Mouse (Mus musculus) splenic B cell, adult 2 months (primary cell): ENCODE measurements around the gene Mknk1.
A peak's percentile ranks its signal among the peaks of the same experiment; 100 is the strongest.

ENCODE experiments used
- DNase-seq: peaks from one replicate; pipeline ENCODE4 v3.0.0-alpha.2; 2011; ENCODE audit warnings: low read depth, low spot score
- H3K27me3 ChIP-seq: 2 replicates; pipeline ENCODE4 v1.6.1; 2012; ENCODE audit warnings: mild to moderate bottlenecking, low read length, moderate library complexity, mixed read lengths; ENCODE audit not compliant: control insufficient read depth, poor library complexity, insufficient read depth, severe bottlenecking
- H3K36me3 ChIP-seq: 2 replicates; pipeline ENCODE4 v1.6.1; 2012; ENCODE audit warnings: mild to moderate bottlenecking, low read length, moderate library complexity, mixed read lengths; ENCODE audit not compliant: control insufficient read depth, poor library complexity, insufficient read depth, severe bottlenecking

The Mknk1 gene

DNA sequence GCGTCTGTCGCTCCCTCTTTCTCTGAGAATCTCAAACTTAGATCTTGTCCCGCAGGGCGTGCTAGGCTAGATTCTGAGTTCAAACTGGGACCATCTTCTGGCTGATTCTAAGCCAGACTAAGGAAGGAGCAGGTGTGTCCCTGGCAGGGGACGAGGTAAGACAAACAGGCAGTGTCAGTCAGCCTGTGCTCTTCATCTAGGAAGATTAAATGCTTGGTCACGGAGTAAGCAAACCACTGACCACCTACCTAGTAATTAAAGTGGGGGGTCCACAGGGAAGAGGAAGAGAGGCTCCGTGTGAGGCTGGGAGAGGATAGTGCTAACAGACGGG lies 10.5 kb upstream of the Mknk1 start:
- peaks cover 1% of the 10 kb centered on the region; the same call in 1 of the 2 replicates for H3K36me3 ChIP-seq
- DNase-seq, result no peak
- no peaks in the 10 kb centered on the region for H3K27me3 ChIP-seq

DNA sequence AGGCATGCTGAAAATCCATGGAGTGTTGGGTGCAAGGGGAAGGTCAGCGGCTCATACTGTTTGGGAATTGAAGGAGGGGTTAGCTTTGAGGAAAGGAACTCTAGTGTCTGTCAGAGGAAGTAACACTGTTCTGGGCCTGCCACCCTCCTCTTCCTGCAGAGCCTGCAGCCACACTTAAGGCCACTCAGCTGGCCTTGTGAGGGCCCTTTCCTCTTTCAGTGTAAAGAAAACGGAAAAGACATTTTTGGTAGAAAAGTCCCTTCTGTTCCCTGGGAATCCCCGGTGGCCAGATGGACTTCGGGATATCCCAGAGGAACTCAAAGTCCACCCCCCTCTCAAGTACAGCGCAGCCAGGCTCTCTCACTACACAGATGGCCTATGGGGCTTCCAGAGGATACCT lies 8.5 kb upstream of the Mknk1 start:
- Histone ChIP-seq H3K36me3 (peaks cover 1% of the 10 kb centered on the region; the same call in 1 of the 2 replicates), H3K27me3 (no peaks in the 10 kb centered on the region)
- DNase-seq, result no peak

DNA sequence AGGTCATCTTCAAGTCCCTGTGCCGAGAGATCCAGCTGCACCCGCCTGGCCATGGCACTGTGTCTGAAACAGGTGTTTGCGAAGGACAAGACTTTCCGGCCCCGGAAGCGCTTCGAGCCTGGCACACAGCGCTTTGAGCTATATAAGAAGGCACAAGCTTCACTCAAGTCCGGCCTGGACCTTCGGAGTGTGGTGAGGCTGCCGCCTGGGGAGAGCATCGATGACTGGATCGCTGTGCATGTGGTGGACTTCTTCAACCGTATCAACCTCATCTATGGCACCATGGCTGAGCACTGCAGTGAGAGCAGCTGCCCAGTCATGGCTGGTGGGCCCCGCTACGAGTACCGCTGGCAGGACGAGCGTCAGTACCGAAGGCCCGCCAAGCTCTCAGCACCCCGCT lies 7.8 kb upstream of the Mknk1 start:
- H3K27me3 ChIP-seq, result no peaks in the 10 kb centered on the region
- DNase-seq, result no peak
- H3K36me3 ChIP-seq, result peaks cover 1% of the 10 kb centered on the region

DNA sequence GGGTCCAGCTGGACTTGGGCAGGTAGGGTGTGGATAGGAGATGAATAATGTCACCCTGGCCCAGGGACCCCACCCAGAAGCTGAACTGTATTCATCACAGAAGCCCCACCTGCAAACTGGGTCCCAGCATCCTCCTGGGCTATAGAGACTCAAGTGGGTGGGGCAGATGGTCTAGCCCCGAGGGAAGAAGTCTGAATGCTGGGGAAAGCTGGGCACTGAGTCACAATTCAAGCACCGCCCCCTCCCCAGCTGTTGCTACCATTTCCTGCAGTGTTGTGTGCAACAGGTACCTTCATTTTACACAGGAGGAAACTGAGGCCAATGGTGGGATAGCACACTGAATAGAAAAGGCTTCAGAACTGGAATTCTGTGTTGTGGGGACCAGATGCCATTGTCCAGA lies 7.0 kb upstream of the Mknk1 start:
- no peaks in the 10 kb centered on the region for H3K27me3 ChIP-seq
- H3K36me3 ChIP-seq, result peaks cover 1% of the 10 kb centered on the region
- no peak for DNase-seq

DNA sequence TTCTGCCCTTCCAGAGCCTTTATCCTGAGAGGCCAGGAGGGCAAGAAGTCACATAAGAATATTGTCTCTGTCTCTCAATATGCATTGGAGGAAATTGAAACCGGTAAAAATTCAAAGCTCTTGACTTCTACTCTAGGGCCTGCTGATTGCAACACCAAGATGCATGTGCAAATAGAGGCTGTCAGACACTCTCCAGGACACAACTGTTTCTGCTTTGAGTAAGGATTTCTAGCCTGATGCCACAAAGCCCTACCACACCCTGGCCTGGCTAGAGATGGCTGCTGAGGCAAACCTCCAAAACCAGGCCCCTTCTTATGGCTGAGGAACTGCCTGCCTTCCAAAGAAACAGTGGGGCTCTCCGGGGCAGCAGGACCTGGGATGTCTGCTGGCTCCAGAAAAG lies 3.4 kb upstream of the Mknk1 start:
- peaks cover 1% of the 10 kb centered on the region for H3K36me3 ChIP-seq
- no peak for DNase-seq
- H3K27me3 ChIP-seq, result no peaks in the 10 kb centered on the region

- no peaks in the 10 kb centered on the region for H3K27me3 ChIP-seq
- DNase-seq, result peak; percentile 44
- H3K36me3 ChIP-seq, result no peaks in the 10 kb centered on the region; the same call in 1 of the 2 replicates
These were observed 802 bp upstream of the Mknk1 start for GRCm38 (mm10) chr4:115838196-115838595.

DNA sequence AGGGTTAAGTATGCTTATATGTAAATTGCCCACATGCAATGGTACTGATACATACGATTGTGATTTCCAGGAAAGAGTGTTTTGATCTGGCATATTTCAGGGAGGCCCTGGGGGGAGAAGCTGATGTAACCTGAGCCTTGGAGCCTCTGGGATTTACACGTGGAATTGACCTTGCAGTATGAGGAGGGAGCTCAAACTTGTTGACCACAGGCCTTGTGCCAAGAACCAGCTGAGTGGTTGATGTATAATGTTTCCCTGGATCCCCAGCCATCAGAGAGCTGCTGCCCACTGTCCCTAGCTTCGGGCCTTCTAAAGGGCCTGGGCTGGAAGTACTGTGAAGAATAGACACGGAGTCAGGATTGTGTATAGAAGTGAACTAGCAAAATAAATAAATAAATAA lies 958 bp downstream of the Mknk1 start:
- no peak for DNase-seq
- Histone ChIP-seq H3K36me3 (no peaks in the 10 kb centered on the region; the same call in 1 of the 2 replicates), H3K27me3 (no peaks in the 10 kb centered on the region)

DNA sequence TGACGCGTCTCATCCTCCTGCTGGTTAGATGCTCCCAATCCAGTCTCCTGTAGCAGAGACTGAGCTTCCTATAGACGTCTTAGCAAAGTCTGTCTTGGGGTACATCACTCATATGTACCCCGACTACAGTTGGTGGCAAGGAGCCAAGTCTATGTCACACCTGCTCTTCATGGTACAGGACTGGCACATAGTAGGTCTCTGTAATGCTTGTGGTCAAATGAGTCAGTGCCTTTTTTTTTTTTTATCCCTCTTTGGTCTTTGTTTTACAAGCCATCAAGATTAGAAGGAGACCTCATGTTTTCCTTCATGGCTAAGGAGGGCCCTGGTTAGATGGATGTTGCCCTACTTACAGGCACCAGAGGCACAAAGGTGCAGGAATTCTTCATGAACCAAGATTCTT lies 1.8 kb downstream of the Mknk1 start:
- DNase-seq, result no peak
- Histone ChIP-seq H3K36me3 (no peaks in the 10 kb centered on the region; the same call in 1 of the 2 replicates), H3K27me3 (no peaks in the 10 kb centered on the region)

DNA sequence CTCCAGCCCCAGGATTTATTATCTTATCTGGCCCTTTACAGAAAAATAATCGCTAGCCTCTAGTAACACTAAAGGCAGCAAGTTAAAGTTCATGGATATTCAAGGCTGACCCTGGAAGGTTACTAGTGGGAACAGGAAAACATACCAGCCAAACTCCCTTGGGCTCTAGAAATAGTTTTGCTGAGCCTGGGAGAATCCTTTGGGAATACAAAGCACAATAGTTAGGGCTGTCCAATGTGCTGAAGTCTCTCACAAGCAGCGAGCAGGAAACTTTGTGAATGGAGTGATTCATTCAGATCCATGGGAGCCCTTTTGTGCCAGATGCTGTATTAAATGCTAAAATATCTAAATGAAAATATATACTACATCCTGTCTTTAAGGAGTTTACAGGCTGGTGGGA lies 7.7 kb downstream of the Mknk1 start:
- DNase-seq, result no peak
- Histone ChIP-seq H3K27me3 (no peaks in the 10 kb centered on the region), H3K36me3 (no peaks in the 10 kb centered on the region)

- H3K27me3 ChIP-seq, result no peaks in the 10 kb centered on the region
- DNase-seq, result peak; percentile 67
These were observed 8.4 kb downstream of the Mknk1 start for GRCm38 (mm10) chr4:115847377-115847776.

GRCm38 (mm10) chr4:115848083-115848482 lies 9.1 kb downstream of the Mknk1 start:
- peak; percentile 8 for DNase-seq
- Histone ChIP-seq H3K27me3 (no peaks in the 10 kb centered on the region), H3K36me3 (no peaks in the 10 kb centered on the region)

More at GRCm38 (mm10) chr4:115847377-115847776, 8.4 kb downstream of the Mknk1 start:
- H3K36me3 ChIP-seq, result no peaks in the 10 kb centered on the region

GRCm38 (mm10) chr4:115848990-115849677 lies 10.1 kb downstream of the Mknk1 start:
- Histone ChIP-seq H3K36me3 (no peaks in the 10 kb centered on the region), H3K27me3 (no peaks in the 10 kb centered on the region)
- DNase-seq, result no peak

DNA sequence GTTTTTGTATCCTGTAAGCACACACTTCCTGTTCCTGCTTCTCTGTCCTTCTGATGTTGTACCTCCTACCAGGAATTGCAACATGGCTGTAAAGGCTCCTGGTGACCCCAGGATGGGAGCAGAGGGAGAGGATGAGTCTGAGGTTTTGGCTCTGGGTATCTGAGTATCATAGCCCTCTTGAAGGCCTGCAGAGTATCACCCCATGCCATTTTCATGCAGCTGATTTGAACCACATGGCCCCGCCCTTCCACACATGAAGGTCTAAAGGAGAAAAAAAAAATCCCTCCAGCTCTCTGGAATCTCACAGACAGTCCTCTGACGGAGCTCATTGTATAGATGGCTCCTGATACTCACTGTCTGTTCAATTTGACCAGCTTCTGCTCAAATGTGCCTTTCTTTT lies 11.1 kb downstream of the Mknk1 start:
- no peaks in the 10 kb centered on the region for H3K27me3 ChIP-seq
- DNase-seq, result no peak
- no peaks in the 10 kb centered on the region for H3K36me3 ChIP-seq

- Histone ChIP-seq H3K27me3 (no peaks in the 10 kb centered on the region), H3K36me3 (no peaks in the 10 kb centered on the region)
- peak; percentile 8 for DNase-seq
These were observed 11.6 kb downstream of the Mknk1 start for GRCm38 (mm10) chr4:115850631-115851030.

DNA sequence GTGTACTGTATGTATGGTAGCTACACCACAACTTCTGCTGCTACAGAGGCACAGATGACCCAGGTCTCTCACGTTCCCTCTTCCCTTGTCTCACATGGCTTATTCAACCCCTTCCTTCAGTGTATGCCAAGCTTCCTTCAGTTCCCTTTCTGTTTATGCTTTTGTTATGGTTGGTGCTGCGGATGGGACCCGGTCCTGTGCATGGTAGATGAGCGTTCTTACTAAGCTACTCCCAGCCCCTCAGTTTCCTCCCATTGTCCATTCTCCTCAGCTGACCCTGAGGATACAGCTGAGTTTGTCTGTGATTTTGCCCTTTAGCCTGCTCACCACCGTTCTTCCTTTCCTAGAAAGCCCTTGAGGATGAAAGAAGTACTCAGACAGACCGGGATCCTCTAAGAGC lies 12.6 kb downstream of the Mknk1 start:
- DNase-seq, result no peak
- Histone ChIP-seq H3K27me3 (no peaks in the 10 kb centered on the region), H3K36me3 (no peaks in the 10 kb centered on the region)

DNA sequence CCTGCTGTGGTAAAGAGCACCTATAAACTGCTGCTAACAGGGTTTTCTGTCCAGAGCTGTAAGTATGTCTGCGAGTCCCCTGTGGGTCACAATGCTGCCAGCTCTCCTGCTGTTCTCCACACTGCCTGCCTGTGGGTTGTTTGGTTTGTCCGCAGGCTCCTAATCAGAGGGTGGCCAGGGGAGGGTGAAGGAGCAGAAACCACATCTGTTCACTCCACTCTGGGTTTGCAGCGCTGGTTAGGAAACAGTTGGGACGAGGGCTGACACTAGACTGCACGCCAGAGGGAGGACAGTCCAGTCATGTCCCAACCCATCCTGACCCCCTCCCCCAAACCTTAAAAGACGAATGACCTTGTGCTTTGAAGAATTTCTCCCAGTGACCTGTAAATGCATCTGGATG lies 16.1 kb downstream of the Mknk1 start:
- no peaks in the 10 kb centered on the region for H3K27me3 ChIP-seq
- no peak for DNase-seq

More for the DNA sequence above, 16.1 kb downstream of the Mknk1 start:
- H3K36me3 ChIP-seq, result no peaks in the 10 kb centered on the region; the same call in 1 of the 2 replicates
